Mouse (Mus musculus) urinary bladder, postnatal 25 days (tissue): Measurements from ENCODE around the gene Igsf23.
"Not testable (repeated sequence)": the region's sequence is repeated elsewhere in the genome, so short reads cannot be mapped to it uniquely, and the experiment has no call there.

ENCODE experiments used
- DNase-seq: peaks from one replicate; pipeline ENCODE4 v3.0.0; 2022; ENCODE audit warnings: low spot score

The Igsf23 gene

DNA sequence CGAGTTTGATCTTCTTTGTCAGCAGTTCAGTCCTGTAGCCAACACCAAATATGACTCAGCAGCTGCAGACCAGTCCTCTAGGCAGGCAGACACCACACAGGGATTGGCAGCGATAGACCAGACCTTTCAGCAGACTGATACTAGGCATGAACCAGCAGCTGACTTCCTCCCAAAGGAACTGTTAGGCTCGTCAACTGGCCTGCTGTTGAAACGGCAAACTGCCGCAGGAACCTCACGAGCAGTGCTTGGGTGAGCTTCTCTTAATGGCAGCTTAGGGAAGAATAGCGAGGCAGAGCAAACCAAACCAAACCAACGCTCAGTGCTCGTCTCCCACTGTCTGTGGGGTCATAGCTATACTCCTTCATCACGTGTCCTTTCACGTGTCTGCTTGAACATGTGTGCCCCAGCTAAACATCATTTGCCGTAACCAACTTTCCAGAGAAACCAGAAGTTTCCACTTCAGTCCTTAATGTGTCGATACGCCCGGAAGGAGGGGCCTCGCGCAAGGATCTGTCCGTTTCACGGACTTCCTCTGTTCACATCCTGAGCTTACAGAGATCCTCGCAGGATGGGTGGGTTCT, 15.3 kb downstream of the Igsf23 start:
- DNase-seq, result no peak

DNA sequence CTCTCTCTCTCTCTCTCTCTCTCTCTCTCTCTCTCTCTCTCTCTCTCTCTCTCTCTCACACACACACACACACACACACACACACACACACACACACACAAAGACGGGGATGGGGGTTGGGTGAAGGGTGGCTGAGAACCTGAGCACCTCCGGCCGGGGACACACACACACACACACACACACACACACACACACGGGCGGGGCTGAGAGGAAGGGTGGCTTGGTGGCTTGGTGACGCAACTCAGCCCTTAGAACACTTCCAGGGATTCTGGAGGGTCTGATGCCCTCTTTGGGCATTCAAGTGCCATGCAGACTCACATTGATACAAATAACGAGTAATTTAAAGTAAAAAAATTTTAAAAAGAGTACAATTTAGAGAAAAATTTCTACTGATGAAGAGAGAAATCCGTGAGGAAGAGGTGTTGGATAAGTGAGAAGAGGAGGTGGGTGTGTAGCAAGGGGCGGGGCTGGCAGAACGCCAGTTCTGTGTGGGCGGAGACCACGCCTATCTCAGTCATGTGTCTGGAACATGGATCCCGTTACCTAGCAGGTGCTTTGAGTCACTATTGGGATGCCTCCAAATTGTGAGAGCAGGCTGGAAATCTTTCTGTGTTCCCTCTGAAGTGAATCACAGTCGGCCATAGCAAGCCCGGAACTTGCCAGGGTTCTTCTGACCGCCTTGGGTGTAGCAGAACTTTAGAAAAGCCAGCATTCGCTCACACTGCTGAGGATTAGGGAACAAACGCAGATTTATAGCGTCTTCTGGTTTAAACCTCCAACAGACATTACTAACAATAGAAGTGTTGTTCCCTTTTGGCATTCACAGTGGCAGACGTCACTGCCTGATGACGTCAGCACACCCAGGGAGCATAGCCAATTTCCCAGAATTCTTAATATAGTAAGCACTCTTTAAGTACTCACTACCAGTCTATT, 17.4 kb downstream of the Igsf23 start:
- DNase-seq, result peak; percentile 66

GRCm38 (mm10) chr7:19932133-19932876, 18.3 kb downstream of the Igsf23 start:
- no peak for DNase-seq

DNA sequence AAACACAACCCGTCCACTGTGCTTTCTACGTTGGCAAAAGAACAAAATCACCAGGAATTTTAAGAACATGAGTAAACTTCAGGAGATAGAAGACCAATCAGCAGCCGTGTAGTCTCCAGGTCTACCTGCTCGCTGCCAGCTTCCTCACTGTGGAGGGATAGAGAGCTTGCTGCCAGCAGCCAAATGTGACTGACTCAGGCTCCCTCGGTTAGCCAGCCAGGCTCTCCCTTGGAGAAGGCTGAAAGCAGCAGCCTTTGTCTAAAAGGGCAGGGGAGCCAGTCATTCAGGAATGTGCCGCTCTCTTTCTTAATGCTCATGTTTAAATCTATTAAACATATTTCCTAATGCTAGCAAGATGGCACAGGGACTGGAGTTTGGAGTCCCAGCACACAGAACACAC, 20.1 kb downstream of the Igsf23 start:
- not testable (repeated sequence) for DNase-seq

- no peak for DNase-seq
Observed at GRCm38 (mm10) chr7:19928486-19928885, 22.1 kb downstream of the Igsf23 start.

DNA sequence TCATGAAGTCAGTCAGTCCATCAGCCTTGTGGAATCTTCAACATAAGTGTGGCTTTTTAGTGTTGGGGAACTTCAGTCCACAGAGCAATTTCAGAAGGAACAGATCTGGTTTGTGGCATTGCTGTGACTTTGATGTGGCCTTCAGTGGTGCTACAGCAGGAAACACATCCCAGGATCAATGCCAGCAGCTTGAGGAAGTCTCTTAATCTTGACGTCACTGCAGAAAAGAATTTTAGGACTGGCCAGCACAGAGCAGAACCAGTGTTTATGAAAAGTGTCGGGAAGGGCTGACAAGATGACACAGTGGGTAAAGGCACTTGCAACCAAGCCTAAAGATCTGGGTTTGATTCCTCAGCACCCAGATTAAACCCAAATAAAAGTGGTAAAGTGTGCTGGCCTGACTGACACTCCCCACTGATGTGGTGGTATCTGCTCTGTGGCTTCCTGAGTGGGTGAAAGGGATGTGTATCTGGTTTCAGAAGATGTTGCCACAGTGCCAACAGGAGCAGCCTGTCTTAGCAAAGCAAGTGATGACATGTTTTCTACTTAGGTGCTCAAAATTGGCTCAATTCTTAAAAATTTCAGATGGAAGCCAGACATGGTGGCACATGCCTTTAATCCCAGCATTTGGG, 23.6 kb downstream of the Igsf23 start:
- DNase-seq, result no peak

DNA sequence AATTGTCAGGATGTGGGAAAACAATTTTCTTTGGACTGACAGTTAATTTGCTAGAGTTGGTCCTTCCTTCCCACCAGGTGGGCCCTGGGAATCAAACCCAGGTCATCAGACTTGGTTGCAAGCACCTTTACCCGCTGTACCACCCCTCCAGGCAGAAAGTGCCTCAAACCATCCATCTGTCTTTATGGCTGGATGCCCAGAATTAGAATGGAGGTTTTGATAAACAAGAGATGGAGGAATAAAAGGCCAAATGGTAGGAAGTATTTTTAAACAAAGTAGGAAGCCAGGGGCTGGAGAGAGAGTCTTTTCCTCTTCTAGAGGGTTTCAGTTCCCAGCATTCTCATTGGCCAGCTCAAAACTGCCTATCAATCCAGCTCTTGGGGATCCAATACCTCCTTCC, 25.2 kb downstream of the Igsf23 start:
- DNase-seq, result no peak

DNA sequence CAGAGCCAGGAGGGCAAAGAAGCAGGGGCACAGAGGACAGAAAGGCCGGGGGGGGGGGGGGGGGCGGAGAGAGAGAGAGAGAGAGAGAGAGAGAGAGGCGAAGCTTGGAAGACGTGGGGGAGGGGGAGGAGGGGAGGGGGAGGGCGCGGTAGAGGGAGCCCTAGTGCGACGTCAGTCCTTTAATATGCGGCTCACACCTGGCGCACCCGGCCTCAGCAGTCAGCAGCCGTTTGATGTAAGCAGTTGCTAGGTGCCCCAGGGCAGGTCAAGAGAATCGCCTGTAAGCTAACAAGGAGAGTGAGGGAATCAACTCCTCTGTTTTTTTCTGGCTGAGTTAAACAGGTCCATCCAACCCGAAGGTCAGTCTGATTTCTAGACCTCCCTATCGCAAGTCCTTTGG, 26.8 kb downstream of the Igsf23 start:
- no peak for DNase-seq

DNA sequence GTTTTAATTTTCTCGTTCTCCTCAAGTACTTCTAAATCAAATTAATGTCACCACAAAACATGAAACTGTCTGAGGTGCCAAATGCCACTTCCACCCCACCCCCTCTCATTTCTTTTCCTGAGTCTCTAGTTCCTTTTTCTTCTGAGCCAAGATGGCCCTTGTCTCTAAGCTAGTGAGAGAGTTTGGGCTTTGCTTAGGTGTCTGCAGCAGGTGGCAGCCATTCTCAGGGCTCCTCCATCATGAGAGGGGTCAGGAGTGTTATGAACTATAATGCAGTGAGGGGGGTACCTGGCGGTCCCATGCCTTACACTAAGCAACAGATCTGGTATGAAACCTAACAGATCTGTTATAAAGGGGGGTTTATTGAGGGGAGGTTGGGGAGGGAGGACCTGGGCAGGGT, 27.2 kb downstream of the Igsf23 start:
- DNase-seq, result no peak

DNA sequence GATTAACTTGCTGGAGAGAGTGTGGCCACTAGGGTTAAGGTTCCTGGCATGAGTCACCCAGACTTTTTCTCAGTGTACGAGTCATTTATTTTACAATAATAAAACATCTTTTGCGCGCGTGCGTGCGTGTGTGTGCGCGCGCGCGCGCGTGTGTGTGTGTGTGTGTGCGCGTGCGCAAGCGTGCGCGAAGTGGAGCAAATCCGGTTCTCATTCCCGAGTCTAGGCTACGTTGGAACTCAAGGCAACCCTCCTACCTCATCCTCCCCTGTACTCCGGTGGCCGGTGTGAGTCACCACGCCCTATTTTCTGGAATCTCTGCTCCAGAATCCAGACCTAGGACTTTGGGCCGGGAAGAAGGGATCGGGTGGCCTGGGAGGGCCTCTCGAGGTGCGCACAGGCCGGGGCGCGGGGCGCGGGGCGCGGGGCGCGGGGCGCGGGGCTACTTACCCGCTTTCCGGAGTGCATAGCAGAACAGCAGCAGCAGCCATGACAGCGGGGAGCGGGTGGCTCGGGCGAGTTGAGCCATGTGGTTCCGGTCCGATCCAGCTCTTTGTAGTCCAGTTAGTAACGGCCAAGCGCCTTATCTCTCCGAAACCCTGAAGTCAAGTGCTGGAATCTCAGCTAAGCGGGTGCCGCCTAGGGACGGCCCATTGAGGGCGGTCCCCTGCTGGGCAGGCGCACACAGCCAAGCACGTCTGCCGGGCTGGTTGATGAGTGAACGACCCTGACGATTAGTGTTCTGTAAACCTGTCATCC, 29.9 kb downstream of the Igsf23 start, which contains the start of gene Pvr:
TSS of gene Pvr (minus strand) at position 655 of the 756 bp plus-strand sequence.
- peak; percentile 64 for DNase-seq

- no peak for DNase-seq
Observed at GRCm38 (mm10) chr7:19920166-19920505, 30.4 kb downstream of the Igsf23 start.

DNA sequence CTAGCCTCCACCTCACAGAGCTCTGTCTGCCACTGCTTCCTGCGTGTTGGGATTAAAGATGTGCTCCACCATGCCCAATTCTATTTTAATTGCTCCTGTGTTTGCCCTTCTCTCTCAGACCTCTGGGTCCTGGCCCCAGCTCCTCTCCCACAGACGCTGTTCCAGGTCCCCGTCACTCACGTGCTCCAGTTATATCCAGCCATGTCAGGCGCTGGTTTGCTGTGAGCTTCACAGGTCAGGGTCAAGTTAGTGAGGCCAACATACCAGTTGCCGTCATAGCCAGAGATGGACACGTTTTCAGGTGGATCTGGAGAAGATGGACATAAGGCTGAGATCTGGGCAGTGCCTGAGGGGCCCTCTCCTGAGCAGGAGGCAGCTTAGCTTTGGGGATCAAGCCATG, 36.0 kb downstream of the Igsf23 start:
- no peak for DNase-seq

DNA sequence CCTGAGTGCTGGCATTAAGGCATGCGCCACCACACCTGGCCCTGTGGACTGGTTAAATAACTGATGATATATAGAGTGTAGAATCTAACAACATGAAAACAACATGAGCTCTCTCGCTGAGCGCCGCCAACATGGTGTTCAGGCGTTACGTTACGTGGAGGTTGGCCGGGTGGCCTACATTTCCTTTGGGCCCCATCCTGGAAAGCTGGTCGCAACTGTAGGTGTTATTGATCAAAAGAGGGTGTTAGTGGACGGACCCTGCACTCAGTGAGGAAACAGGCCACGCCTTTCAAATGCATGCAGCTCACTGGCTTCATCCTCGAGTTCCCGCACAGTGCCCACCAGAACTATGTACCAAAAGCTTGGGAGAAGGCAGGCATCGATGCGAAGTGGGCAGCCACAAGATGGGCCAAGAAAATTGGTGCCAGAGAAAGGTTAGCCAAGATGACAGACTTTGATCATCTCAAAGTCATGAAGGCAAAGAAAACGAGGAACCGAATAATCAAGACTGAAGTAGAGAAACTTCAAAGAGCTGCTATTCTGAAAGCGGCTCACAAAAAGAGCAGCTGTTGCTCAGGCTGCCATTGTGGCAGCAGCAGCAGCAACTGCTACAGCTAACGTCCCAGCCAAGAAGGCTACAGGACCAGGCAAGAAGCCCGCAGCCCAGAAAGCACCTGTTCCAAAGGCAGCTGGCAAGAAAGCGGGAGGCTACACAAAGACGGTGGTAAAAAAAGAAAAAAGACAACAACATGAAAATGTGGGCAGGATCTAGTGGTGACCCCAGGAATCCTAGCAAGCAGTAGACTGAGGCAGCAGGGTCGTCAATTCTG, 38.6 kb downstream of the Igsf23 start:
- no peak for DNase-seq

- DNase-seq, result no peak
Observed at GRCm38 (mm10) chr7:19911292-19911658, 39.3 kb downstream of the Igsf23 start.

GRCm38 (mm10) chr7:19910421-19911291, 39.9 kb downstream of the Igsf23 start:
- peak; percentile 79 for DNase-seq

GRCm38 (mm10) chr7:19889881-19890280, 60.7 kb downstream of the Igsf23 start:
- peak; percentile 64 for DNase-seq

DNA sequence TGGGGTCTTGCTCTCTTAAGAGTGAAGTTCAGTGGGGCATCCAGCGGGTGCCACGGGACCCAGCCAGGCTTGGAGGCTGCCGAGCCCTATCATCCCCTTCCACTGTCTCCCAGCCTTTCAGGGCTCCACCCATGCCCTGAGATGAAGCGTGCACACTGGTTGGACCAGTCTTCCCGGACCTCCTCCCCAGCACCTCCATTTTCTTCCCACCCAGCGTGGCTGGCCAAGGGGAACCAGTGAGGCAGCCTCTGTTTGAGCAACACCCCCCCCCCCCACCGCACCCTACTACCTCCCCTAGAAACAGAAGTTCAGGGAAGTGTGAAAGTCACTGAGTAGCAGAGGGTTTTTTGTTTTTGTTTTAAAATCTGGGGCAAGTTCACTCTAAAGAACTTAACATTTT, 62.7 kb downstream of the Igsf23 start, which contains the start of gene Ceacam19:
TSS of gene Ceacam19 (minus strand) at position 117 of the 400 bp plus-strand sequence.
- no peak for DNase-seq
